Mouse (Mus musculus): ENCODE data around the gene Frk. TPM values are rescaled to one million over a fixed set of nuclear protein-coding genes. Genes with fewer than 3 reads are reported as not detected.

The Frk gene
- polyA plus RNA-seq, 1 experiment: 0.21 TPM

- TF ChIP-seq POLR2A (IDR thresholded peaks at IDR 0.05; ENCODE audit: borderline replicate concordance, low read depth, low read length): no peak
- TF ChIP-seq CTCF (IDR thresholded peaks at IDR 0.05; ENCODE audit: low read depth, low read length): no peak
- no peak overlapping the region for H3K4me3 ChIP-seq (ENCODE audit: insufficient read depth, low read length)
- no peaks in the 10 kb centered on the region for H3K4me1 ChIP-seq (ENCODE audit: control insufficient read depth, insufficient read depth, low read length)
- no peak overlapping the region for H3K27ac ChIP-seq (ENCODE audit: insufficient read depth, low read depth, low read length)
Measured at GRCm38 (mm10) chr10:34508593-34508992, 25.4 kb downstream of the Frk start.

GRCm38 (mm10) chr10:34509256-34509655 is 26.1 kb downstream of the Frk start:
- Histone ChIP-seq H3K4me3 (ENCODE audit: insufficient read depth, low read length) (no peak overlapping the region), H3K27ac (ENCODE audit: insufficient read depth, low read depth, low read length) (no peak overlapping the region), H3K4me1 (ENCODE audit: control insufficient read depth, insufficient read depth, low read length) (peaks cover 1% of the 10 kb centered on the region)
- no peak for TF ChIP-seq CTCF (IDR thresholded peaks at IDR 0.05; ENCODE audit: low read depth, low read length)
- no peak for TF ChIP-seq POLR2A (IDR thresholded peaks at IDR 0.05; ENCODE audit: borderline replicate concordance, low read depth, low read length)

GRCm38 (mm10) chr10:34511192-34511591 is 28.0 kb downstream of the Frk start:
- H3K27ac ChIP-seq (ENCODE audit: insufficient read depth, low read depth, low read length): no peak overlapping the region
- no peak overlapping the region for H3K4me3 ChIP-seq (ENCODE audit: insufficient read depth, low read length)
- peaks cover 3% of the 10 kb centered on the region for H3K4me1 ChIP-seq (ENCODE audit: control insufficient read depth, insufficient read depth, low read length)

GRCm38 (mm10) chr10:34512551-34512950 is 29.4 kb downstream of the Frk start:
- no peak overlapping the region for H3K4me3 ChIP-seq (ENCODE audit: insufficient read depth, low read length)
- no peak overlapping the region for H3K27ac ChIP-seq (ENCODE audit: insufficient read depth, low read depth, low read length)
- peaks cover 6% of the 10 kb centered on the region for H3K4me1 ChIP-seq (ENCODE audit: control insufficient read depth, insufficient read depth, low read length)
- TF ChIP-seq POLR2A (IDR thresholded peaks at IDR 0.05; ENCODE audit: borderline replicate concordance, low read depth, low read length): no peak
- no peak for TF ChIP-seq CTCF (IDR thresholded peaks at IDR 0.05; ENCODE audit: low read depth, low read length)

More at GRCm38 (mm10) chr10:34511192-34511591, 28.0 kb downstream of the Frk start:
- no peak for TF ChIP-seq POLR2A (IDR thresholded peaks at IDR 0.05; ENCODE audit: borderline replicate concordance, low read depth, low read length)
- no peak for TF ChIP-seq CTCF (IDR thresholded peaks at IDR 0.05; ENCODE audit: low read depth, low read length)

GRCm38 (mm10) chr10:34525598-34525997 is 42.4 kb downstream of the Frk start:
- Histone ChIP-seq H3K4me1 (ENCODE audit: control insufficient read depth, insufficient read depth, low read length) (peaks cover 16% of the 10 kb centered on the region), H3K27ac (ENCODE audit: insufficient read depth, low read depth, low read length) (peak overlapping the region; percentile 48), H3K4me3 (ENCODE audit: insufficient read depth, low read length) (no peak overlapping the region)
- no peak for TF ChIP-seq CTCF (IDR thresholded peaks at IDR 0.05; ENCODE audit: low read depth, low read length)

GRCm38 (mm10) chr10:34531766-34532165 is 48.6 kb downstream of the Frk start:
- Histone ChIP-seq H3K4me3 (ENCODE audit: insufficient read depth, low read length) (no peak overlapping the region), H3K4me1 (ENCODE audit: control insufficient read depth, insufficient read depth, low read length) (peaks cover 9% of the 10 kb centered on the region), H3K27ac (ENCODE audit: insufficient read depth, low read depth, low read length) (no peak overlapping the region)
- TF ChIP-seq POLR2A (IDR thresholded peaks at IDR 0.05; ENCODE audit: borderline replicate concordance, low read depth, low read length) (no peak), CTCF (IDR thresholded peaks at IDR 0.05; ENCODE audit: low read depth, low read length) (no peak)

GRCm38 (mm10) chr10:34532507-34532906 is 49.3 kb downstream of the Frk start:
- Histone ChIP-seq H3K4me3 (ENCODE audit: insufficient read depth, low read length) (no peak overlapping the region), H3K4me1 (ENCODE audit: control insufficient read depth, insufficient read depth, low read length) (peaks cover 9% of the 10 kb centered on the region), H3K27ac (ENCODE audit: insufficient read depth, low read depth, low read length) (peak overlapping the region; percentile 0; the same call in 1 of the 2 replicates)
- TF ChIP-seq POLR2A (IDR thresholded peaks at IDR 0.05; ENCODE audit: borderline replicate concordance, low read depth, low read length) (no peak), CTCF (IDR thresholded peaks at IDR 0.05; ENCODE audit: low read depth, low read length) (no peak)

- Histone ChIP-seq H3K4me3 (ENCODE audit: insufficient read depth, low read length) (no peak overlapping the region), H3K27ac (ENCODE audit: insufficient read depth, low read depth, low read length) (no peak overlapping the region), H3K4me1 (ENCODE audit: control insufficient read depth, insufficient read depth, low read length) (no peaks in the 10 kb centered on the region; the same call in 1 of the 2 replicates)
- TF ChIP-seq POLR2A (IDR thresholded peaks at IDR 0.05; ENCODE audit: borderline replicate concordance, low read depth, low read length) (no peak), CTCF (IDR thresholded peaks at IDR 0.05; ENCODE audit: low read depth, low read length) (no peak)
Measured at GRCm38 (mm10) chr10:34540687-34541086, 57.5 kb downstream of the Frk start.

GRCm38 (mm10) chr10:34541717-34542490 is 58.7 kb downstream of the Frk start:
- H3K4me3 ChIP-seq (ENCODE audit: insufficient read depth, low read length): no peak overlapping the region
- H3K27ac ChIP-seq (ENCODE audit: insufficient read depth, low read depth, low read length): no peak overlapping the region
- H3K4me1 ChIP-seq (ENCODE audit: control insufficient read depth, insufficient read depth, low read length): no peaks in the 10 kb centered on the region; the same call in 1 of the 2 replicates
- TF ChIP-seq CTCF (IDR thresholded peaks at IDR 0.05; ENCODE audit: low read depth, low read length): no peak
- TF ChIP-seq POLR2A (IDR thresholded peaks at IDR 0.05; ENCODE audit: borderline replicate concordance, low read depth, low read length): no peak

- no peaks in the 10 kb centered on the region for H3K4me1 ChIP-seq (ENCODE audit: control insufficient read depth, insufficient read depth, low read length)
- no peak overlapping the region for H3K27ac ChIP-seq (ENCODE audit: insufficient read depth, low read depth, low read length)
Measured at GRCm38 (mm10) chr10:34550612-34551011, 67.4 kb downstream of the Frk start.

More at GRCm38 (mm10) chr10:34550612-34551011, 67.4 kb downstream of the Frk start:
- TF ChIP-seq POLR2A (IDR thresholded peaks at IDR 0.05; ENCODE audit: borderline replicate concordance, low read depth, low read length) (no peak), CTCF (IDR thresholded peaks at IDR 0.05; ENCODE audit: low read depth, low read length) (no peak)
- H3K4me3 ChIP-seq (ENCODE audit: insufficient read depth, low read length): no peak overlapping the region

Data from bone marrow macrophage, adult 2 months (primary cell).